Mouse (Mus musculus): Measurements from ENCODE around the gene Lsm14b.

Gene Lsm14b

GRCm38 (mm10) chr2:180024401-180025098 lies at the start of gene Lsm14b:
Gene Lsm14b, plus strand, starts transcription at chr2:180024987.
- DNase-seq (ENCODE audit: extremely low spot score, low spot score): peak; percentile 99

- peak; percentile 23 for DNase-seq (ENCODE audit: extremely low spot score, low spot score)
Measured at GRCm38 (mm10) chr2:179975851-179976250, 48.9 kb upstream of the Lsm14b start.

- DNase-seq (ENCODE audit: extremely low spot score, low spot score): no peak
Measured at GRCm38 (mm10) chr2:179976295-179976627, 48.5 kb upstream of the Lsm14b start.

- DNase-seq (ENCODE audit: extremely low spot score, low spot score): peak; percentile 94
Measured at GRCm38 (mm10) chr2:179976628-179977343, 48.0 kb upstream of the Lsm14b start, which contains the start of gene Taf4. Gene Taf4, minus strand, starts transcription at chr2:179976646.

- peak; percentile 33 for DNase-seq (ENCODE audit: extremely low spot score, low spot score)
Measured at GRCm38 (mm10) chr2:179977344-179978025, 47.3 kb upstream of the Lsm14b start.

GRCm38 (mm10) chr2:179978250-179978649 lies 46.5 kb upstream of the Lsm14b start:
- no peak for DNase-seq (ENCODE audit: extremely low spot score, low spot score)

- DNase-seq (ENCODE audit: extremely low spot score, low spot score): no peak
Measured at GRCm38 (mm10) chr2:179979836-179980235, 45.0 kb upstream of the Lsm14b start.

- DNase-seq (ENCODE audit: extremely low spot score, low spot score): no peak
Measured at GRCm38 (mm10) chr2:179980616-179981015, 44.2 kb upstream of the Lsm14b start.

GRCm38 (mm10) chr2:179982715-179983114 lies 42.1 kb upstream of the Lsm14b start:
- DNase-seq (ENCODE audit: extremely low spot score, low spot score): no peak

GRCm38 (mm10) chr2:179984830-179985229 lies 40.0 kb upstream of the Lsm14b start:
- no peak for DNase-seq (ENCODE audit: extremely low spot score, low spot score)

GRCm38 (mm10) chr2:179985695-179986094 lies 39.1 kb upstream of the Lsm14b start:
- no peak for DNase-seq (ENCODE audit: extremely low spot score, low spot score)

GRCm38 (mm10) chr2:179986437-179987022 lies 38.3 kb upstream of the Lsm14b start:
- DNase-seq (ENCODE audit: extremely low spot score, low spot score): no peak

GRCm38 (mm10) chr2:179989098-179989497 lies 35.7 kb upstream of the Lsm14b start:
- DNase-seq (ENCODE audit: extremely low spot score, low spot score): no peak

GRCm38 (mm10) chr2:179993071-179993470 lies 31.7 kb upstream of the Lsm14b start:
- DNase-seq (ENCODE audit: extremely low spot score, low spot score): no peak

- DNase-seq (ENCODE audit: extremely low spot score, low spot score): no peak
Measured at GRCm38 (mm10) chr2:179998431-179998830, 26.4 kb upstream of the Lsm14b start.

GRCm38 (mm10) chr2:180001635-180002034 lies 23.2 kb upstream of the Lsm14b start:
- DNase-seq (ENCODE audit: extremely low spot score, low spot score): no peak

GRCm38 (mm10) chr2:180005656-180006351 lies 19.0 kb upstream of the Lsm14b start:
- no peak for DNase-seq (ENCODE audit: extremely low spot score, low spot score)

- DNase-seq (ENCODE audit: extremely low spot score, low spot score): no peak
Measured at GRCm38 (mm10) chr2:180006352-180007017, 18.3 kb upstream of the Lsm14b start.

- DNase-seq (ENCODE audit: extremely low spot score, low spot score): no peak
Measured at GRCm38 (mm10) chr2:180010686-180011085, 14.1 kb upstream of the Lsm14b start.

- DNase-seq (ENCODE audit: extremely low spot score, low spot score): no peak
Measured at GRCm38 (mm10) chr2:180011370-180011769, 13.4 kb upstream of the Lsm14b start.

GRCm38 (mm10) chr2:180013686-180014085 lies 11.1 kb upstream of the Lsm14b start:
- DNase-seq (ENCODE audit: extremely low spot score, low spot score): no peak
